Mouse (Mus musculus): ENCODE measurements around the gene Snrpd3.

- TF ChIP-seq FLI1 (IDR thresholded peaks at IDR 0.05; ENCODE audit: low read length) (no peak), GATA1 (IDR thresholded peaks at IDR 0.05; ENCODE audit: borderline replicate concordance, low read length) (no peak)
These were observed 3.9 kb upstream of the Snrpd3 start for GRCm38 (mm10) chr10:75513306-75514067.
